Mouse (Mus musculus) heart, embryonic 15.5 days (tissue): ENCODE data around the gene Hspa4l. TPM values are rescaled to one million over a fixed set of nuclear protein-coding genes. Genes with fewer than 3 reads are reported as not detected.

ENCODE experiments used
- ATAC-seq: fragments of 200-750 bp; cut with Nextera tagmentation; replicated peaks from 2 replicates; pipeline ENCODE4 v1.8.0; 2017; ENCODE audit warnings: low read depth, moderate TSS enrichment; ENCODE audit not compliant: insufficient number of reproducible peaks, insufficient read depth, low FRiP score
- H3K27ac ChIP-seq: fragments of 300-500 bp; sonication (generic); 2 replicates; pipeline ENCODE4 v1.5.1; 2015; ENCODE audit warnings: mild to moderate bottlenecking, inconsistent platforms
- H3K27me3 ChIP-seq: fragments of 300-500 bp; sonication (generic); 2 replicates; pipeline ENCODE4 v1.6.1; 2015; ENCODE audit warnings: inconsistent platforms
- H3K36me3 ChIP-seq: fragments of 300-500 bp; sonication (generic); 2 replicates; pipeline ENCODE4 v1.6.1; 2015; ENCODE audit warnings: mild to moderate bottlenecking, inconsistent platforms
- H3K4me1 ChIP-seq: fragments of 300-500 bp; sonication (generic); replicated peaks from 2 replicates; pipeline ENCODE4 v1.6.1; 2015; ENCODE audit warnings: inconsistent platforms
- H3K4me2 ChIP-seq: fragments of 300-500 bp; sonication (generic); 2 replicates; pipeline ENCODE4 v1.6.1; 2015; ENCODE audit warnings: inconsistent platforms, mild to moderate bottlenecking, moderate library complexity
- H3K4me3 ChIP-seq: fragments of 300-500 bp; sonication (generic); 2 replicates; pipeline ENCODE4 v1.5.1; 2015; ENCODE audit warnings: mild to moderate bottlenecking, inconsistent platforms
- H3K9ac ChIP-seq: fragments of 300-500 bp; sonication (generic); 2 replicates; pipeline ENCODE4 v1.6.1; 2015; ENCODE audit warnings: mild to moderate bottlenecking, inconsistent platforms
- H3K9me3 ChIP-seq: fragments of 300-500 bp; sonication (generic); replicated peaks from 2 replicates; pipeline ENCODE4 v1.6.1; 2016; ENCODE audit warnings: inconsistent platforms
- WGBS: fragments of 180-500 bp; shearing (Covaris S2); methylation state at CpG from one replicate; pipeline ENCODE4 v1.1.7; 2015; ENCODE audit warnings: mixed read lengths; 5-methylcytosine and 5-hydroxymethylcytosine counted together
- polyA plus RNA-seq: library from polyadenylated mRNA; unstranded; fragments of >200 nt; fragmentation: Nextera tagmentation; extraction: Ambion mirVana; gene quantifications from 2 replicates; pipeline ENCODE4 v1.2.1, GENCODE M21; 2015

Hspa4l gene
- polyA plus RNA-seq, result 29.2 and 34.9 TPM in 2 replicates

GRCm38 (mm10) chr3:40744024-40744835, at the start of gene Hspa4l:
TSS of gene Hspa4l (plus strand) at chr3:40744495.
- H3K36me3 ChIP-seq, result no peaks in the 10 kb centered on the region
- no peak; the same call in 1 of the 2 replicates for ATAC-seq
- H3K4me1 ChIP-seq, result peaks cover 9% of the 10 kb centered on the region
- H3K4me2 ChIP-seq, result peak within 1 kb of the TSS; percentile 93
- peak within 1 kb of the TSS; percentile 91 for H3K4me3 ChIP-seq
- H3K9ac ChIP-seq, result peak within 1 kb of the TSS; percentile 80
- H3K27me3 ChIP-seq, result no peaks in the 10 kb centered on the region
- WGBS, result 32% methylated on average over 16 of the region's 16 CpGs
- peak within 1 kb of the TSS; percentile 73 for H3K27ac ChIP-seq
- H3K9me3 ChIP-seq, result no peaks in the 10 kb centered on the region

GRCm38 (mm10) chr3:40695162-40695561, 49.1 kb upstream of the Hspa4l start:
- peaks cover 15% of the 10 kb centered on the region for H3K4me1 ChIP-seq
- no peak overlapping the region for H3K9ac ChIP-seq
- no peak for ATAC-seq
- WGBS, result 96% methylated on average over 2 of the region's 2 CpGs
- no peak overlapping the region for H3K27ac ChIP-seq
- H3K9me3 ChIP-seq, result no peaks in the 10 kb centered on the region
- no peaks in the 10 kb centered on the region for H3K36me3 ChIP-seq
- no peak overlapping the region for H3K4me2 ChIP-seq
- H3K27me3 ChIP-seq, result no peaks in the 10 kb centered on the region
- H3K4me3 ChIP-seq, result no peak overlapping the region

- Histone ChIP-seq H3K9me3 (no peaks in the 10 kb centered on the region), H3K27ac (no peak overlapping the region), H3K4me3 (no peak overlapping the region), H3K4me2 (no peak overlapping the region), H3K27me3 (no peaks in the 10 kb centered on the region), H3K9ac (no peak overlapping the region), H3K36me3 (no peaks in the 10 kb centered on the region; the same call in 1 of the 2 replicates), H3K4me1 (peaks cover 9% of the 10 kb centered on the region)
- ATAC-seq, result no peak
- WGBS, result 68% methylated on average over 3 of the region's 3 CpGs
Observed at GRCm38 (mm10) chr3:40698834-40699233, 45.5 kb upstream of the Hspa4l start.

GRCm38 (mm10) chr3:40704816-40705430, 39.4 kb upstream of the Hspa4l start:
- 66% methylated on average over 5 of the region's 5 CpGs for WGBS
- Histone ChIP-seq H3K9me3 (no peaks in the 10 kb centered on the region), H3K36me3 (no peaks in the 10 kb centered on the region; the same call in 1 of the 2 replicates), H3K27me3 (no peaks in the 10 kb centered on the region), H3K27ac (no peak overlapping the region), H3K4me3 (no peak overlapping the region), H3K9ac (no peak overlapping the region), H3K4me2 (no peak overlapping the region), H3K4me1 (no peaks in the 10 kb centered on the region)
- no peak for ATAC-seq

GRCm38 (mm10) chr3:40708655-40709054, 35.6 kb upstream of the Hspa4l start, which contains the start of gene Slc25a31:
TSS of gene Slc25a31 (plus strand) at chr3:40708855.
- ATAC-seq, result no peak
- H3K4me3 ChIP-seq, result no peak within 1 kb of the TSS
- H3K27ac ChIP-seq, result no peak within 1 kb of the TSS
- 86% methylated on average over 30 of the region's 30 CpGs for WGBS
- no peaks in the 10 kb centered on the region for H3K4me1 ChIP-seq
- H3K9me3 ChIP-seq, result no peaks in the 10 kb centered on the region
- H3K27me3 ChIP-seq, result no peaks in the 10 kb centered on the region
- H3K9ac ChIP-seq, result no peak within 1 kb of the TSS
- H3K36me3 ChIP-seq, result no peaks in the 10 kb centered on the region
- H3K4me2 ChIP-seq, result no peak within 1 kb of the TSS

GRCm38 (mm10) chr3:40716056-40716455, 28.2 kb upstream of the Hspa4l start:
- 41% methylated on average over 1 of the region's 1 CpGs for WGBS
- no peak overlapping the region for H3K9ac ChIP-seq

GRCm38 (mm10) chr3:40719022-40719421, 25.3 kb upstream of the Hspa4l start:
- no peak overlapping the region for H3K27ac ChIP-seq
- no peak for ATAC-seq
- no peak overlapping the region for H3K4me2 ChIP-seq
- H3K4me3 ChIP-seq, result no peak overlapping the region
- 62% methylated on average over 3 of the region's 3 CpGs for WGBS
- no peaks in the 10 kb centered on the region for H3K36me3 ChIP-seq
- no peaks in the 10 kb centered on the region for H3K9me3 ChIP-seq
- H3K4me1 ChIP-seq, result no peaks in the 10 kb centered on the region
- no peaks in the 10 kb centered on the region for H3K27me3 ChIP-seq
- H3K9ac ChIP-seq, result no peak overlapping the region

More at GRCm38 (mm10) chr3:40716056-40716455, 28.2 kb upstream of the Hspa4l start:
- Histone ChIP-seq H3K4me2 (no peak overlapping the region), H3K4me3 (no peak overlapping the region), H3K9me3 (no peaks in the 10 kb centered on the region), H3K36me3 (no peaks in the 10 kb centered on the region), H3K4me1 (no peaks in the 10 kb centered on the region), H3K27ac (no peak overlapping the region), H3K27me3 (no peaks in the 10 kb centered on the region)
- ATAC-seq, result no peak

- ATAC-seq, result no peak
- Histone ChIP-seq H3K9ac (no peak overlapping the region), H3K27ac (no peak overlapping the region), H3K36me3 (no peaks in the 10 kb centered on the region), H3K27me3 (no peaks in the 10 kb centered on the region), H3K4me1 (no peaks in the 10 kb centered on the region), H3K4me3 (no peak overlapping the region), H3K4me2 (no peak overlapping the region), H3K9me3 (no peaks in the 10 kb centered on the region)
- WGBS, result 59% methylated on average over 6 of the region's 6 CpGs
Observed at GRCm38 (mm10) chr3:40738381-40738912, 5.8 kb upstream of the Hspa4l start.

- peak overlapping the region; percentile 91 for H3K4me3 ChIP-seq
- peaks cover 9% of the 10 kb centered on the region for H3K4me1 ChIP-seq
- ATAC-seq, result peak; percentile 93
- WGBS, result under 1% methylated on average over 63 of the region's 93 CpGs
- peak overlapping the region; percentile 93 for H3K4me2 ChIP-seq
- no peaks in the 10 kb centered on the region for H3K36me3 ChIP-seq
- H3K27ac ChIP-seq, result peak overlapping the region; percentile 73
- H3K9ac ChIP-seq, result peak overlapping the region; percentile 80
- H3K9me3 ChIP-seq, result no peaks in the 10 kb centered on the region
- no peaks in the 10 kb centered on the region for H3K27me3 ChIP-seq
Observed at GRCm38 (mm10) chr3:40744836-40745660, 753 bp downstream of the Hspa4l start.

- Histone ChIP-seq H3K4me2 (peak overlapping the region; percentile 93), H3K27ac (peak overlapping the region; percentile 73), H3K4me3 (peak overlapping the region; percentile 91), H3K36me3 (no peaks in the 10 kb centered on the region), H3K9me3 (no peaks in the 10 kb centered on the region), H3K27me3 (no peaks in the 10 kb centered on the region), H3K9ac (peak overlapping the region; percentile 80), H3K4me1 (peaks cover 9% of the 10 kb centered on the region)
- WGBS, result 2% methylated on average over 37 of the region's 37 CpGs
- no peak; the same call in none of the 2 replicates for ATAC-seq
Observed at GRCm38 (mm10) chr3:40745661-40746547, 1.6 kb downstream of the Hspa4l start.
